Mouse (Mus musculus) liver, embryonic 16.5 days (tissue): ENCODE results near the gene Gsdma. TPM values are rescaled to one million over a fixed set of nuclear protein-coding genes. Genes with fewer than 3 reads are reported as not detected.
A peak's percentile ranks its signal among the peaks of the same experiment; 100 is the strongest.

Source experiments
- ATAC-seq: fragments of 200-750 bp; cut with Nextera tagmentation; 2 replicates; pipeline ENCODE4 v1.8.0; 2017; ENCODE audit warnings: low read depth, mild to moderate bottlenecking, moderate number of reproducible peaks, moderate library complexity
- H3K27ac ChIP-seq: fragments of 300-500 bp; sonication (generic); 2 replicates; pipeline ENCODE4 v1.5.1; 2014; ENCODE audit warnings: mild to moderate bottlenecking, low read length
- H3K27me3 ChIP-seq: fragments of 300-500 bp; sonication (generic); 2 replicates; pipeline ENCODE4 v1.6.1; 2014; ENCODE audit warnings: low read depth, low read length, mixed read lengths; ENCODE audit not compliant: control insufficient read depth, insufficient read depth
- H3K36me3 ChIP-seq: fragments of 300-500 bp; sonication (generic); 2 replicates; pipeline ENCODE4 v1.6.1; 2014; ENCODE audit warnings: mild to moderate bottlenecking; ENCODE audit not compliant: control insufficient read depth, insufficient read depth
- H3K4me1 ChIP-seq: fragments of 300-500 bp; sonication (generic); 2 replicates; pipeline ENCODE4 v1.6.1; 2014; ENCODE audit warnings: low read depth, low read length, mixed read lengths; ENCODE audit not compliant: control insufficient read depth
- H3K4me2 ChIP-seq: fragments of 300-500 bp; sonication (generic); 2 replicates; pipeline ENCODE4 v1.6.1; 2014; ENCODE audit warnings: low read depth, low read length, mixed read lengths
- H3K4me3 ChIP-seq: fragments of 300-500 bp; sonication (generic); 2 replicates; pipeline ENCODE4 v1.5.1; 2014; ENCODE audit warnings: low read depth, mild to moderate bottlenecking, low read length
- H3K9ac ChIP-seq: fragments of 300-500 bp; sonication (generic); 2 replicates; pipeline ENCODE4 v1.6.1; 2014; ENCODE audit warnings: low read depth, low read length
- H3K9me3 ChIP-seq: fragments of 300-500 bp; sonication (generic); replicated peaks from 2 replicates; pipeline ENCODE4 v1.6.1; 2016; ENCODE audit warnings: low read length; ENCODE audit not compliant: control insufficient read depth
- WGBS: fragments of 180-500 bp; shearing (Covaris S2); extraction: QIAGEN DNeasy Blood & Tissue Kit; methylation state at CpG from one replicate; pipeline ENCODE4 v1.1.7; 2014; ENCODE audit not compliant: insufficient replicate concordance; 5-methylcytosine and 5-hydroxymethylcytosine counted together
- polyA plus RNA-seq: library from polyadenylated mRNA; unstranded; fragments of >200 nt; fragmentation: Nextera tagmentation; extraction: Ambion mirVana; gene quantifications from 2 replicates; pipeline ENCODE4 v1.2.1, GENCODE M21; 2015

Gene Gsdma
- polyA plus RNA-seq, 1 experiment from 2014 or later = 0.04 TPM

- Histone ChIP-seq H3K36me3 (peaks cover 9% of the 10 kb centered on the region), H3K9ac (no peak overlapping the region), H3K9me3 (no peaks in the 10 kb centered on the region), H3K27me3 (no peaks in the 10 kb centered on the region), H3K4me3 (no peak overlapping the region), H3K4me2 (no peak overlapping the region), H3K4me1 (no peaks in the 10 kb centered on the region), H3K27ac (no peak overlapping the region)
- ATAC-seq = no peak
- 23% methylated on average over 4 of the region's 4 CpGs for WGBS
Observed at GRCm38 (mm10) chr11:98699911-98700310, 35.8 kb downstream of the Gsdma start.

GRCm38 (mm10) chr11:98701213-98701670, 37.1 kb downstream of the Gsdma start, which contains the start of gene Csf3:
Csf3 (plus strand) TSS chr11:98701263.
- no peak within 1 kb of the TSS for H3K27ac ChIP-seq

GRCm38 (mm10) chr11:98702323-98702722, 38.2 kb downstream of the Gsdma start:
- ATAC-seq = no peak
- H3K36me3 ChIP-seq = peaks cover 9% of the 10 kb centered on the region
- whole genome bisulfite sequencing = 53% methylated on average over 5 of the region's 5 CpGs
- no peaks in the 10 kb centered on the region for H3K27me3 ChIP-seq
- no peak overlapping the region for H3K4me3 ChIP-seq
- H3K27ac ChIP-seq = no peak overlapping the region
- no peaks in the 10 kb centered on the region for H3K4me1 ChIP-seq
- no peak overlapping the region for H3K9ac ChIP-seq
- H3K4me2 ChIP-seq = no peak overlapping the region
- no peaks in the 10 kb centered on the region for H3K9me3 ChIP-seq

More at GRCm38 (mm10) chr11:98701213-98701670, 37.1 kb downstream of the Gsdma start, which contains the start of gene Csf3:
- no peak within 1 kb of the TSS for H3K4me3 ChIP-seq
- H3K9ac ChIP-seq = no peak within 1 kb of the TSS
- ATAC-seq = 0 out of 2 replicates have a peak, but pooled peaks have one; percentile 17
- peaks cover 8% of the 10 kb centered on the region for H3K36me3 ChIP-seq
- H3K4me2 ChIP-seq = no peak within 1 kb of the TSS
- no peaks in the 10 kb centered on the region for H3K27me3 ChIP-seq
- no peaks in the 10 kb centered on the region for H3K9me3 ChIP-seq
- H3K4me1 ChIP-seq = no peaks in the 10 kb centered on the region
- WGBS = 63% methylated on average over 10 of the region's 10 CpGs

- Histone ChIP-seq H3K9me3 (no peaks in the 10 kb centered on the region), H3K4me3 (no peak overlapping the region), H3K4me2 (no peak overlapping the region), H3K36me3 (peaks cover 9% of the 10 kb centered on the region), H3K4me1 (peaks cover 10% of the 10 kb centered on the region), H3K27ac (no peak overlapping the region), H3K27me3 (no peaks in the 10 kb centered on the region), H3K9ac (no peak overlapping the region)
- no peak for ATAC-seq
- WGBS = 78% methylated on average over 10 of the region's 10 CpGs
Observed at GRCm38 (mm10) chr11:98705021-98705420, 40.9 kb downstream of the Gsdma start.

- no peak overlapping the region for H3K4me3 ChIP-seq
- no peaks in the 10 kb centered on the region for H3K27me3 ChIP-seq
- 0 out of 2 replicates have a peak overlapping the region, but pooled peaks have one; percentile 0 for H3K27ac ChIP-seq
- H3K9me3 ChIP-seq = no peaks in the 10 kb centered on the region
- no peak overlapping the region for H3K4me2 ChIP-seq
- 82% methylated on average over 22 of the region's 22 CpGs for WGBS
- H3K36me3 ChIP-seq = peaks cover 9% of the 10 kb centered on the region
- ATAC-seq = no peak
- H3K4me1 ChIP-seq = peaks cover 20% of the 10 kb centered on the region
- no peak overlapping the region for H3K9ac ChIP-seq
Observed at GRCm38 (mm10) chr11:98707401-98708281, 43.5 kb downstream of the Gsdma start.

GRCm38 (mm10) chr11:98708282-98708956, 44.3 kb downstream of the Gsdma start:
- Histone ChIP-seq H3K36me3 (peaks cover 9% of the 10 kb centered on the region), H3K4me2 (no peak overlapping the region), H3K9me3 (no peaks in the 10 kb centered on the region), H3K27ac (0 out of 2 replicates have a peak overlapping the region, but pooled peaks have one; percentile 0), H3K9ac (no peak overlapping the region), H3K4me1 (peaks cover 20% of the 10 kb centered on the region), H3K4me3 (no peak overlapping the region), H3K27me3 (no peaks in the 10 kb centered on the region)
- WGBS = 65% methylated on average over 19 of the region's 19 CpGs
- no peak for ATAC-seq

- Histone ChIP-seq H3K4me1 (peaks cover 20% of the 10 kb centered on the region), H3K4me3 (no peak overlapping the region), H3K27ac (peak overlapping the region; percentile 46), H3K4me2 (no peak overlapping the region), H3K9ac (no peak overlapping the region), H3K9me3 (no peaks in the 10 kb centered on the region), H3K27me3 (no peaks in the 10 kb centered on the region), H3K36me3 (peaks cover 9% of the 10 kb centered on the region)
- 47% methylated on average over 26 of the region's 26 CpGs for WGBS
- no peak for ATAC-seq
Observed at GRCm38 (mm10) chr11:98709001-98709741, 45.0 kb downstream of the Gsdma start.

- Histone ChIP-seq H3K36me3 (peaks cover 4% of the 10 kb centered on the region), H3K27ac (peak overlapping the region; percentile 68; the same call in 1 of the 2 replicates), H3K9me3 (no peaks in the 10 kb centered on the region), H3K4me2 (no peak overlapping the region), H3K4me1 (peaks cover 20% of the 10 kb centered on the region), H3K27me3 (no peaks in the 10 kb centered on the region), H3K4me3 (no peak overlapping the region), H3K9ac (no peak overlapping the region)
- peak; percentile 54 for ATAC-seq
- 22% methylated on average over 12 of the region's 12 CpGs for WGBS
Observed at GRCm38 (mm10) chr11:98710416-98711045, 46.4 kb downstream of the Gsdma start.
